Mouse (Mus musculus) E14TG2a.4 (cell line): Measurements from ENCODE around the gene Mdm2.

Source experiments
- CTCF ChIP-seq: conservative IDR thresholded peaks from 2 replicates; pipeline ENCODE4 v1.5.1; 2014; ENCODE audit warnings: low read length
- NANOG ChIP-seq: IDR thresholded peaks from 2 replicates; pipeline ENCODE4 v1.6.1; 2014; ENCODE audit warnings: borderline replicate concordance, low read length, mixed read lengths
- POU5F1 ChIP-seq: IDR thresholded peaks from 2 replicates; pipeline ENCODE4 v1.6.1; 2014; ENCODE audit warnings: low read length, borderline replicate concordance

DNA sequence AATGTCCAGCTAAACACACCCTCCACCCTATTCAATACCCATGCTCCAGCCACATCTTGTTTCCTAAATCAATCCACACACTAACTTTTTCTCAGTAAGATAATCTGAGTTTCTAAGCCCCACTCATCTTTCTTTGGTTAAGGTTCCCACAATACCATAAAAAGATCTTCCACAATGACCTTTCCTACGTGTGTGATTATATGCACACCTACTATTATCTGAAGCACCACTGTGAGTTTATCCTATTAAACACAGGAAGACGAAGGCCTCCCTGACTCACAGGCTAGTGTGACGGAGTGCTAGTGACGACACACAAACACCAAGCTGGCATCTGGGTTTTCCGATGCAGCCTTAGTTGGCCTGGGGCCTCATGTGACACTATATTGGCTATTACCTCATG lies 17.6 kb downstream of the Mdm2 start:
- TF ChIP-seq CTCF (no peak), NANOG (no peak), POU5F1 (no peak)
